Mouse (Mus musculus): ENCODE results near the gene Gfra4. TPM values are rescaled to one million over a fixed set of nuclear protein-coding genes. Genes with fewer than 3 reads are reported as not detected.

The Gfra4 gene
- not detected for total RNA-seq (2023)

GRCm38 (mm10) chr2:131042988-131043387 is at the start of gene Gfra4:
Gene Gfra4, minus strand, starts transcription at chr2:131043088.

GRCm38 (mm10) chr2:131086667-131087390 is 43.9 kb upstream of the Gfra4 start, which contains the start of gene Siglec1:
Gene Siglec1, minus strand, starts transcription at chr2:131086765.

GRCm38 (mm10) chr2:131063404-131063864 is 20.5 kb upstream of the Gfra4 start, which contains the start of gene Adam33:
Gene Adam33, minus strand, starts transcription at chr2:131063814.

Other genes with a start within 250 kb of the Gfra4 start
- 28.9 TPM for gene 4930402H24Rik, start 136.7 kb downstream of the Gfra4 start, total RNA-seq (2023)
- 21.3 TPM for gene Atrn, start 136.6 kb downstream of the Gfra4 start, total RNA-seq (2023)
- gene Adam33, start 20.7 kb upstream of the Gfra4 start, total RNA-seq (2023) = not detected
- gene Siglec1, start 43.7 kb upstream of the Gfra4 start, total RNA-seq (2023) = 0.21 TPM
- not detected for gene Hspa12b, start 84.2 kb upstream of the Gfra4 start, total RNA-seq (2023)
- gene Gm11037, start 90.4 kb upstream of the Gfra4 start, total RNA-seq (2023) = not detected
- 18.0 TPM for gene 1700037H04Rik, start 117.0 kb upstream of the Gfra4 start, total RNA-seq (2023)
- gene Cenpb, start 137.0 kb upstream of the Gfra4 start, total RNA-seq (2023) = 21.4 TPM
- gene Cdc25b, start 143.9 kb upstream of the Gfra4 start, total RNA-seq (2023) = 53.7 TPM
- 1.6 TPM for gene Spef1, start 144.2 kb upstream of the Gfra4 start, total RNA-seq (2023)
- gene Ap5s1, start 164.0 kb upstream of the Gfra4 start, total RNA-seq (2023) = 11.9 TPM
- gene Mavs, start 191.0 kb upstream of the Gfra4 start, total RNA-seq (2023) = 19.8 TPM
- 59.6 TPM for gene Pank2, start 219.4 kb upstream of the Gfra4 start, total RNA-seq (2023)